ENCODE assay signal across 8 mouse cellular contexts in the genomic region with DNA sequence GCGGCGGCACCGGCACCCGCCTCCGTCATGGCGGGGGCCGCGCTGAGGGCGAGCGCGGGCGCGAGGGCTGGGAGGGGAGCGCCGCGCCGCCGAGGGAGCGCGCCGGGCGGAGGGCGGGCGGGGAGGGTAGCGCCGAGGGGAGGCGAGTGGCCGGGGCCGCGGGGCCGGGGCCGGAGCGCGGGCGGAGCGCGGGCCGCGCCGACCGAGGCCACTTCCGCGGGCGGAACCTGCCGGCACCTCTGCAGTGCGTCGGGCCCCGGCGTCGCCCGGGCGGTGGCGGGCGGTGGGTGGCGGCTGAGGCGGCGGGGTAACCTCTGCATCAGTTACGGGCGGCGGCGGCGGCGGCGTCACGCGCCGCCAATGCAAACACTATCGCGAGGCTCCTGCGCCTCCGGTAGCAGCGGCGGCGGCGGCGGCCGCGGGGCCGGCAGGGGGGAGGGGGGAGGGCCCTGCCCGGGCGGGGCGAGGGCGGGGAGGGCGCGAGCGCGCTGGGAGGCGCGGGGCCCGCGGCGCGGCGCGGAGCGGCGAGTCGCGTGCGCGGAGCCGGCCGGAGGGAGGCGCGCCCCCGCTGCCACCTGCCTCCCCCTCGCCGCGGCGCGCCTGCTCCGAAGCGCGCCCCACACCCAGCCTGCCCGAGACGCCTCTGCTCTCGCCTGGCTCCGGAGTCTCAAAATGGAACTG. TPM values are rescaled to one million over a fixed set of nuclear protein-coding genes. Genes with fewer than 3 reads are reported as not detected.
A peak's percentile ranks its signal among the peaks of the same experiment; 100 is the strongest.
DNase-seq lines count a peak whose midpoint lies in the region; ATAC-seq and TF ChIP-seq lines count a peak whose summit lies in the region.

TSS of gene Tlk1 (minus strand) at position 358 of the 681 bp plus-strand sequence.

- peak within 1 kb of the TSS; percentile 97 for H3K27ac ChIP-seq in ES-Bruce4 (ENCODE audit: insufficient read depth, low read length)
- H3K27ac ChIP-seq in forebrain, embryonic 12.5 days = peak within 1 kb of the TSS; percentile 100
- H3K27ac ChIP-seq in lung, embryonic 15.5 days = peak within 1 kb of the TSS; percentile 100

- TF ChIP-seq POLR2A in ES-Bruce4 (IDR thresholded peaks at IDR 0.05; ENCODE audit: insufficient read depth, low read length) = no peak

- H3K9ac ChIP-seq in ES-Bruce4 (ENCODE audit: low read depth, poor library complexity, severe bottlenecking) = peak within 1 kb of the TSS; percentile 100
- peak within 1 kb of the TSS; percentile 99 for H3K9ac ChIP-seq in forebrain, embryonic 12.5 days
- peak within 1 kb of the TSS; percentile 99 for H3K9ac ChIP-seq in lung, embryonic 15.5 days

- no peaks in the 10 kb centered on the region for H3K27me3 ChIP-seq in ES-Bruce4 (ENCODE audit: control insufficient read depth, insufficient read depth, low read length, poor library complexity, severe bottlenecking)
- no peaks in the 10 kb centered on the region for H3K27me3 ChIP-seq in forebrain, embryonic 12.5 days
- H3K27me3 ChIP-seq in lung, embryonic 15.5 days = no peaks in the 10 kb centered on the region

- H3K4me2 ChIP-seq in forebrain, embryonic 12.5 days = peak within 1 kb of the TSS; percentile 59
- H3K4me2 ChIP-seq in lung, embryonic 15.5 days = peak within 1 kb of the TSS; percentile 65

- H3K4me3 ChIP-seq in ES-Bruce4 (ENCODE audit: low read depth, low read length) = peak within 1 kb of the TSS; percentile 100
- H3K4me3 ChIP-seq in forebrain, embryonic 12.5 days (replicated peaks) = peak within 1 kb of the TSS; percentile 95
- peak within 1 kb of the TSS; percentile 97 for H3K4me3 ChIP-seq in lung, embryonic 15.5 days

- intact Hi-C loops in heart, postnatal 14 days (cut with DNase I) = loop anchor here (2.0 to 5.0 kb wide), 4 partner anchors 45 to 215 kb away; no protein-coding TSS in a partner anchor

- DNase-seq in c-Kit-positive CD71-positive TER-119-negative erythroid progenitor cells, embryonic 14.5 days (ENCODE audit: low read depth) = peak; percentile 70
- peak; percentile 86 to 90 for DNase-seq in heart, postnatal 14 days
- peak; percentile 22 to 70 for DNase-seq in layer of hippocampus, adult 18-20 months (ENCODE audit: low spot score in 2 of 2)
- peak; percentile 66 for DNase-seq in ovary, adult 18-20 months (ENCODE audit: low spot score)
- DNase-seq in thymus, postnatal 0 days (ENCODE audit: low spot score) = peak; percentile 91

- no peaks in the 10 kb centered on the region for H3K9me3 ChIP-seq in ES-Bruce4 (replicated peaks; ENCODE audit: control insufficient read depth, insufficient read depth, low read length, poor library complexity, severe bottlenecking)
- no peaks in the 10 kb centered on the region for H3K9me3 ChIP-seq in forebrain, embryonic 12.5 days
- H3K9me3 ChIP-seq in lung, embryonic 15.5 days = no peaks in the 10 kb centered on the region

- no peaks in the 10 kb centered on the region for H3K36me3 ChIP-seq in ES-Bruce4 (ENCODE audit: control insufficient read depth, insufficient read depth, low read length, poor library complexity, severe bottlenecking)
- H3K36me3 ChIP-seq in forebrain, embryonic 12.5 days (replicated peaks) = no peaks in the 10 kb centered on the region
- no peaks in the 10 kb centered on the region for H3K36me3 ChIP-seq in lung, embryonic 15.5 days

- WGBS in forebrain, embryonic 12.5 days = under 1% methylated on average over 30 of the region's 118 CpGs
- WGBS in lung, embryonic 15.5 days = under 1% methylated on average over 28 of the region's 118 CpGs

- H3K4me1 ChIP-seq in ES-Bruce4 (ENCODE audit: control insufficient read depth, insufficient read depth, low read length) = peaks cover 1% of the 10 kb centered on the region
- H3K4me1 ChIP-seq in forebrain, embryonic 12.5 days = peaks cover 20% of the 10 kb centered on the region
- peaks cover 13% of the 10 kb centered on the region for H3K4me1 ChIP-seq in lung, embryonic 15.5 days

- TF ChIP-seq EP300 in ES-Bruce4 (IDR thresholded peaks at IDR 0.05; ENCODE audit: insufficient read depth, low read depth, low read length) = no peak

- TF ChIP-seq CTCF in ES-Bruce4 (IDR thresholded peaks at IDR 0.05; ENCODE audit: low read depth, low read length) = no peak

- peak; percentile 89 for ATAC-seq in forebrain, embryonic 12.5 days (ENCODE audit: low FRiP score)
- peak; percentile 88 for ATAC-seq in lung, embryonic 15.5 days (ENCODE audit: borderline replicate concordance, extremely low read depth, low FRiP score, low TSS enrichment)

RNA-seq across cellular contexts. Expression of gene Tlk1, which starts in this region (rescaled TPM):
- 83.4 and 89.0 TPM in 2 replicates for polyA plus RNA-seq in ES-Bruce4 (2011; ENCODE audit: insufficient read depth, insufficient read length, low read depth, missing spikeins)
- 31.4 and 40.0 TPM in 2 replicates for polyA plus RNA-seq in forebrain, embryonic 12.5 days (2016; fragmentation: Nextera tagmentation; extraction: Ambion mirVana)
- 10 to 100 TPM; 34.7 to 37.8 TPM for total RNA-seq in heart, postnatal 14 days (2021)
- 10 to 100 TPM; 80.1 to 82.7 TPM for total RNA-seq in layer of hippocampus, adult 18-20 months (2021)
- 29.5 and 33.2 TPM in 2 replicates for polyA plus RNA-seq in lung, embryonic 15.5 days (2015; fragmentation: Nextera tagmentation; extraction: Ambion mirVana)
- polyA plus RNA-seq in thymus, postnatal 0 days (2015; fragmentation: Nextera tagmentation; extraction: Ambion mirVana) = 37.0 and 45.3 TPM in 2 replicates

Comparison
In these comparisons a context has a peak if more than half of its experiments do, and no peak if none do; other contexts are left out.
1. Peak in every context shown above with its lines: DNase-seq, ATAC-seq, H3K4me3 ChIP-seq and H3K27ac ChIP-seq.